Mouse (Mus musculus): Measurements from ENCODE around the gene Ubash3a.

- no peak for TF ChIP-seq CTCF (IDR thresholded peaks at IDR 0.05; ENCODE audit: extremely low read depth, insufficient read depth, low read length)
- no peak for TF ChIP-seq POLR2A (IDR thresholded peaks at IDR 0.05; ENCODE audit: extremely low read depth, insufficient read depth, low read length)
Observed at GRCm38 (mm10) chr17:31160291-31160690, 47.4 kb upstream of the Ubash3a start.
